Mouse (Mus musculus): ENCODE results near the gene Kcnip2. TPM values are rescaled to one million over a fixed set of nuclear protein-coding genes. Genes with fewer than 3 reads are reported as not detected.

Gene Kcnip2
- 81.7 and 90.6 TPM in 2 replicates for total RNA-seq (2014; rRNA removed; ENCODE audit: low replicate concordance)
- polyA plus RNA-seq (2015; fragmentation: Nextera tagmentation; extraction: Ambion mirVana), result 41.8 and 44.5 TPM in 2 replicates

DNA sequence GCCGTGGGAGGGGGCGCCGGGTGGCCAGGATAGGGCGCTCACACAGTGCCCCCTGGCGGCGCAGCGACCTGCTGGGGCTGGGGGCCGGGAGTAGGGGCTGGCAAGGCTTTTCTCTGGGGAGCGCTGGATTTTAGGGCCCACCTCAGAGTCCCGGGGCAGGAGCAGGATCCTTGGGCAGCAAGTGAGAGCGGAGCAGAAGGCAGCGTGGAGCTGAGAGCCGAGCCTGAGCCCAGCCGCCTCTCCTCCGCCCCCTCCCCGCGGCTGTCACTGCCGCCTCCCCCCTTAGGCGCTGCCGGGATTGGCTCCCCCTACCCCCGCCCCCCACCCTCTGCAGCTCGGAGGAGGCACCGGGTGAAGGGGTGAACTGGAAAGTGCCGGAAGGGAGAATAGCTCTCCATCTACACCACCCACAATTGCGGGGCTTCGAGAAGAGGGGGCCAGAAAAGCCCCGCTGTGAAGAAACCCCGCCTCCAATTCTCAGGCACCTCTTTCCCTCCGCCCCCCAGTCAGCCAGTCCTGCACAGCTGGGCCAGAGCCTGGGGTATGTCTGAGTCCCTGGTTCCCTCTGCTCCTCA is at the start of gene Kcnip2:
Kcnip2 (minus strand) TSS at position 231 of the 575 bp plus-strand sequence.
- DNase-seq (ENCODE audit: low spot score) (peak; percentile 40), ATAC-seq (ENCODE audit: insufficient read depth, low read depth) (peak; percentile 72)
- peak within 1 kb of the TSS; percentile 57 for H3K27ac ChIP-seq (ENCODE audit: low read depth)
- peak within 1 kb of the TSS; percentile 59 for H3K4me3 ChIP-seq (ENCODE audit: low read depth, low read length)
- H3K9ac ChIP-seq (replicated peaks; ENCODE audit: low read depth, low read length), result peak within 1 kb of the TSS; percentile 60
- H3K36me3 ChIP-seq (replicated peaks; ENCODE audit: control insufficient read depth, insufficient read depth, low read length), result 0 out of 2 replicates have a peak, but pooled peaks cover 6% of the 10 kb centered on the region
- H3K4me2 ChIP-seq (ENCODE audit: low read depth, low read length), result peak within 1 kb of the TSS; percentile 79
- peaks cover 15% of the 10 kb centered on the region for H3K4me1 ChIP-seq (ENCODE audit: control insufficient read depth, insufficient read depth)
- no peaks in the 10 kb centered on the region for H3K9me3 ChIP-seq (replicated peaks; ENCODE audit: control insufficient read depth, low read length)
- TF ChIP-seq EP300 (IDR thresholded peaks at IDR 0.05; ENCODE audit: low read depth) (no peak), CTCF (IDR thresholded peaks at IDR 0.05; ENCODE audit: low read depth) (peak; percentile 23; the same call in 1 of the 2 replicates)
- H3K27me3 ChIP-seq (ENCODE audit: control insufficient read depth, insufficient read depth, low read length), result no peaks in the 10 kb centered on the region
- WGBS, result under 1% methylated on average over 27 of the region's 29 CpGs

- peak overlapping the region; percentile 53 for H3K4me2 ChIP-seq (ENCODE audit: low read depth, low read length)
- no peaks in the 10 kb centered on the region for H3K27me3 ChIP-seq (ENCODE audit: control insufficient read depth, insufficient read depth, low read length)
- peak; percentile 75 for ATAC-seq (ENCODE audit: insufficient read depth, low read depth)
- no peaks in the 10 kb centered on the region for H3K4me1 ChIP-seq (ENCODE audit: control insufficient read depth, insufficient read depth)
- TF ChIP-seq EP300 (IDR thresholded peaks at IDR 0.05; ENCODE audit: low read depth) (no peak), CTCF (IDR thresholded peaks at IDR 0.05; ENCODE audit: low read depth) (no peak)
- H3K9ac ChIP-seq (replicated peaks; ENCODE audit: low read depth, low read length), result 0 out of 2 replicates have a peak overlapping the region, but pooled peaks have one; percentile 1
- peak; percentile 66 for DNase-seq (ENCODE audit: low spot score)
- H3K4me3 ChIP-seq (ENCODE audit: low read depth, low read length), result no peak overlapping the region
- H3K36me3 ChIP-seq (replicated peaks; ENCODE audit: control insufficient read depth, insufficient read depth, low read length), result no peaks in the 10 kb centered on the region
- peak overlapping the region; percentile 89 for H3K27ac ChIP-seq (ENCODE audit: low read depth)
- H3K9me3 ChIP-seq (replicated peaks; ENCODE audit: control insufficient read depth, low read length), result no peaks in the 10 kb centered on the region
- 29% methylated on average over 8 of the region's 8 CpGs for WGBS
Measured at GRCm38 (mm10) chr19:45855284-45855920, 39.5 kb upstream of the Kcnip2 start.

DNA sequence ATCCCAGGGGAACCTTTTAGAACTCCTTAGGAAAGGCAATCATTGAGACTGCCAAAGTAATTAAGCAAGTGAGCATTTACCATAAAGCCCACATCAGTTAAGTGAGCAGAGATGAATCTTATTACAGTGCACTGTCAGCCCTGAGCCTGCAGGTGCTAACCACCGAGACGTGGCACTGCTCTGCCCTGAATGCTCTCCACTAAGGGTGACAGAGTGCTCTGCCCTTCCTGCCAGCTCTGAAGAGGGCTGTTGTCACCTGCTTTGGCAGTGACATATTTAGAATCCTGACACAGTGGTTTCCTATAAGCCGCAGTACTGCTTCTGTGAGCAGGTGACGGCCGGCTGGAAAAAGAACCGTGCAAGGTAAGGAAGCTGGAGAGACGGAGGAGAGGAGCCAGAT is 38.7 kb upstream of the Kcnip2 start:
- 36% methylated on average over 7 of the region's 7 CpGs for WGBS
- Histone ChIP-seq H3K4me2 (ENCODE audit: low read depth, low read length) (peak overlapping the region; percentile 53), H3K9ac (replicated peaks; ENCODE audit: low read depth, low read length) (peak overlapping the region; percentile 45; the same call in 1 of the 2 replicates)

DNA sequence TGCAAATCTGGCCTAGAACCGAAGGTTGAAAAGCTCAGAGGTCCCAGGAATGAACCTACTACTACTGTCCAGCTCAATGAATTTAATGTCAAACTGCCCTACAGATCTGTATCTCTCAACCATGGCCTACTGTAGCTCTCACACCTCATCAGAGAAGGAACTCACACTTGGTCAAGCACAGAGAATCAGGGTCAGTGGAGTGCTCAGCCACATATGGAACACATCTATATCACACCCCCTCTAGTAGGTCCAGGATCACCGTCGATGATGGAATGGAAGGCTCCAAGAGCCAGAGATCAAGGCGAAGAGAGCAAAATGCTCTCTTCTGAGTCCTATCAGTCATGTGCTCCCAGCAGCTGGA is 31.9 kb upstream of the Kcnip2 start:
- WGBS, result 80% methylated on average over 4 of the region's 4 CpGs
- ATAC-seq (ENCODE audit: insufficient read depth, low read depth), result no peak

More for the DNA sequence above, 38.7 kb upstream of the Kcnip2 start:
- TF ChIP-seq CTCF (IDR thresholded peaks at IDR 0.05; ENCODE audit: low read depth) (peak; percentile 40), EP300 (IDR thresholded peaks at IDR 0.05; ENCODE audit: low read depth) (no peak)
- Histone ChIP-seq H3K9me3 (replicated peaks; ENCODE audit: control insufficient read depth, low read length) (no peaks in the 10 kb centered on the region), H3K4me1 (ENCODE audit: control insufficient read depth, insufficient read depth) (no peaks in the 10 kb centered on the region), H3K27ac (ENCODE audit: low read depth) (peak overlapping the region; percentile 89), H3K4me3 (ENCODE audit: low read depth, low read length) (peak overlapping the region; percentile 27), H3K27me3 (ENCODE audit: control insufficient read depth, insufficient read depth, low read length) (no peaks in the 10 kb centered on the region), H3K36me3 (replicated peaks; ENCODE audit: control insufficient read depth, insufficient read depth, low read length) (no peaks in the 10 kb centered on the region)
- peak; percentile 82 for DNase-seq (ENCODE audit: low spot score)
- ATAC-seq (ENCODE audit: insufficient read depth, low read depth), result peak; percentile 91

DNA sequence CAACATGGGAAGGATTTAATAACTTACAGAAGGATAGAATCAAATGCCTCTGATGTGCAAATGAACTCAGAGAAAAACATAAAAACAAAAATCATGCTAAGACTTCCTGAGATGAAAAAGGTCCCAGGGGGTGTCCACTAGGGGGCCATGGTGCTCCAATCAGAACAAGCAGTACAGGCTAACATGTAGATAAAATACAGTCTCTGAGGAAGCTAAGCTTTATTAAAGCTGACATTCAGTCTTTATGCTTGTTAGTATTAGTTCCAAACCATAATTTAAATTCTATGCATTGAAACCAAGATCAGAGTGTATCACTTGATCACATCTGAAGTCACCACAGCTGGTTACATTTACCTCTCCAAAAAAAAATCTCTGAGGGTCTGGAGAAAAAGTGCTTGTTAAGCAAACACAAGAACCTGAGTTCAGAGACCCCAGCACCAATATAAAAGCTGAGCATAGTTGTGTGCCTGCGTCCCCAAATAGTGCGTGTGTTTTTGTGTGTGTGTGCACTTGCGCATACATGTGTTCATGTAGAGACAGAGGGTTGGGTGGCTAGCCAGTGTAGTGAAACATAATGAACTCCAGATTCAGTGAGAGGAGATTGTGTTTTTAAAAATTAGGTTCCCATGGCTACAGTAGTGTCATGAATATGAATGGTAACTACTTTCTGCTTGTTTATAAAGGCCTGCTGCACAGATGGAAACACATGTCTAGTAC is 31.3 kb upstream of the Kcnip2 start:
- no peak overlapping the region for H3K27ac ChIP-seq (ENCODE audit: low read depth)
- 0 out of 2 replicates have a peak, but pooled peaks cover 8% of the 10 kb centered on the region for H3K36me3 ChIP-seq (replicated peaks; ENCODE audit: control insufficient read depth, insufficient read depth, low read length)
- TF ChIP-seq CTCF (IDR thresholded peaks at IDR 0.05; ENCODE audit: low read depth) (peak; percentile 64), EP300 (IDR thresholded peaks at IDR 0.05; ENCODE audit: low read depth) (no peak)
- peaks cover 4% of the 10 kb centered on the region; the same call in 1 of the 2 replicates for H3K4me1 ChIP-seq (ENCODE audit: control insufficient read depth, insufficient read depth)
- no peak overlapping the region for H3K4me2 ChIP-seq (ENCODE audit: low read depth, low read length)
- ATAC-seq (ENCODE audit: insufficient read depth, low read depth) (no peak), DNase-seq (ENCODE audit: low spot score) (no peak)
- no peaks in the 10 kb centered on the region for H3K27me3 ChIP-seq (ENCODE audit: control insufficient read depth, insufficient read depth, low read length)
- H3K9me3 ChIP-seq (replicated peaks; ENCODE audit: control insufficient read depth, low read length), result no peaks in the 10 kb centered on the region
- H3K9ac ChIP-seq (replicated peaks; ENCODE audit: low read depth, low read length), result no peak overlapping the region
- 96% methylated on average over 3 of the region's 3 CpGs for WGBS
- H3K4me3 ChIP-seq (ENCODE audit: low read depth, low read length), result no peak overlapping the region

More for the DNA sequence above, 31.9 kb upstream of the Kcnip2 start:
- DNase-seq (ENCODE audit: low spot score), result no peak
- H3K27ac ChIP-seq (ENCODE audit: low read depth), result no peak overlapping the region
- no peak for TF ChIP-seq EP300 (IDR thresholded peaks at IDR 0.05; ENCODE audit: low read depth)
- TF ChIP-seq CTCF (IDR thresholded peaks at IDR 0.05; ENCODE audit: low read depth), result no peak
- no peaks in the 10 kb centered on the region for H3K27me3 ChIP-seq (ENCODE audit: control insufficient read depth, insufficient read depth, low read length)
- H3K36me3 ChIP-seq (replicated peaks; ENCODE audit: control insufficient read depth, insufficient read depth, low read length), result 0 out of 2 replicates have a peak, but pooled peaks cover 8% of the 10 kb centered on the region
- no peak overlapping the region for H3K4me2 ChIP-seq (ENCODE audit: low read depth, low read length)
- no peak overlapping the region for H3K4me3 ChIP-seq (ENCODE audit: low read depth, low read length)
- H3K4me1 ChIP-seq (ENCODE audit: control insufficient read depth, insufficient read depth), result peaks cover 4% of the 10 kb centered on the region; the same call in 1 of the 2 replicates
- no peaks in the 10 kb centered on the region for H3K9me3 ChIP-seq (replicated peaks; ENCODE audit: control insufficient read depth, low read length)
- no peak overlapping the region for H3K9ac ChIP-seq (replicated peaks; ENCODE audit: low read depth, low read length)

Data from heart, postnatal 0 days (tissue).